Mouse (Mus musculus) forebrain, embryonic 14.5 days (tissue): ENCODE measurements at regions not wholly inside any gene's neighbourhood (a gene's known extent, or its start where the extent isn't known, plus 50 kb on each side); places are given as distances from the start of the nearest gene placed in this dataset.

Source experiments
- ATAC-seq: fragments of 200-750 bp; cut with Nextera tagmentation; 2 replicates; pipeline ENCODE4 v1.8.0; 2017; ENCODE audit warnings: mild to moderate bottlenecking, moderate library complexity
- DNase-seq: peaks from one replicate; pipeline ENCODE4 v3.0.0-alpha.2; 2015; ENCODE audit warnings: low spot score
- H3K27ac ChIP-seq: fragments of 300-500 bp; sonication (generic); 2 replicates; pipeline ENCODE4 v1.5.1; 2014; ENCODE audit warnings: low read depth, mild to moderate bottlenecking, control low read depth, low read length, moderate library complexity
- H3K27me3 ChIP-seq: fragments of 300-500 bp; sonication (generic); replicated peaks from 2 replicates; pipeline ENCODE4 v1.6.1; 2014; ENCODE audit warnings: low read length, control low read depth, mixed read lengths; ENCODE audit not compliant: control insufficient read depth, insufficient read depth
- H3K36me3 ChIP-seq: fragments of 300-500 bp; sonication (generic); 2 replicates; pipeline ENCODE4 v1.6.1; 2014; ENCODE audit warnings: low read length, control low read depth; ENCODE audit not compliant: control insufficient read depth, insufficient read depth
- H3K4me1 ChIP-seq: fragments of 300-500 bp; sonication (generic); 2 replicates; pipeline ENCODE4 v1.6.1; 2014; ENCODE audit warnings: antibody characterized with exemption, low read length, control low read depth; ENCODE audit not compliant: control insufficient read depth, insufficient read depth
- H3K4me2 ChIP-seq: fragments of 300-500 bp; sonication (generic); 2 replicates; pipeline ENCODE4 v1.6.1; 2014; ENCODE audit warnings: mild to moderate bottlenecking, control low read depth, low read length
- H3K4me3 ChIP-seq: fragments of 300-500 bp; sonication (generic); 2 replicates; pipeline ENCODE4 v1.5.1; 2014; ENCODE audit warnings: low read depth, low read length, control low read depth
- H3K9ac ChIP-seq: fragments of 300-500 bp; sonication (generic); 2 replicates; pipeline ENCODE4 v1.6.1; 2014; ENCODE audit warnings: mild to moderate bottlenecking, low read length, control low read depth, moderate library complexity
- H3K9me3 ChIP-seq: fragments of 300-500 bp; sonication (generic); replicated peaks from 2 replicates; pipeline ENCODE4 v1.6.1; 2016; ENCODE audit warnings: low read length, control low read depth, mixed read lengths; ENCODE audit not compliant: control insufficient read depth
- WGBS: fragments of 180-500 bp; shearing (Covaris S2); extraction: QIAGEN DNeasy Blood & Tissue Kit; methylation state at CpG from one replicate; pipeline ENCODE4 v1.1.7; 2014; 5-methylcytosine and 5-hydroxymethylcytosine counted together

DNA sequence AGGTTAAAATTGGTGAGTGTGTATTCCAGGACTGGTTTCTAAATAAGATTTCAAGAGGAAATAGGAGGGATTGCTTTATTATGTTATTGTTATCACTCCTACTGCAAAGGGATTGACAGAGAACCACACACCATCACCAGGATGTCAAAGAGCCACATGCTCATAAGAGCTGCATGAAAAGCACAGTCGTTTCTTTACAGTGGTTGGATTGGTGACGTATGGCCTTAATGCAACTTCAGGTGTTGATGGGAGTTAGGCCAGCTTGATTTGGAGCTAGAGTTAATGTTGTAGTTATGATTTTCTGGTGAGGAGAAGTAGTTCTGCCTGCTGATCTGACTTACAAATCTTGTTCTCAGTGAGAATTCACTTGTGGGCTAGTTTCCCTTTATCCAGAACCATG, 344.9 kb upstream of the Satb1 start:
- DNase-seq, result no peak
- Histone ChIP-seq H3K4me3 (no peak overlapping the region), H3K9ac (no peak overlapping the region), H3K36me3 (no peaks in the 10 kb centered on the region), H3K27ac (no peak overlapping the region), H3K27me3 (no peaks in the 10 kb centered on the region), H3K4me1 (no peaks in the 10 kb centered on the region), H3K4me2 (no peak overlapping the region), H3K9me3 (no peaks in the 10 kb centered on the region)
- 89% methylated on average over 2 of the region's 2 CpGs for WGBS
- no peak for ATAC-seq

DNA sequence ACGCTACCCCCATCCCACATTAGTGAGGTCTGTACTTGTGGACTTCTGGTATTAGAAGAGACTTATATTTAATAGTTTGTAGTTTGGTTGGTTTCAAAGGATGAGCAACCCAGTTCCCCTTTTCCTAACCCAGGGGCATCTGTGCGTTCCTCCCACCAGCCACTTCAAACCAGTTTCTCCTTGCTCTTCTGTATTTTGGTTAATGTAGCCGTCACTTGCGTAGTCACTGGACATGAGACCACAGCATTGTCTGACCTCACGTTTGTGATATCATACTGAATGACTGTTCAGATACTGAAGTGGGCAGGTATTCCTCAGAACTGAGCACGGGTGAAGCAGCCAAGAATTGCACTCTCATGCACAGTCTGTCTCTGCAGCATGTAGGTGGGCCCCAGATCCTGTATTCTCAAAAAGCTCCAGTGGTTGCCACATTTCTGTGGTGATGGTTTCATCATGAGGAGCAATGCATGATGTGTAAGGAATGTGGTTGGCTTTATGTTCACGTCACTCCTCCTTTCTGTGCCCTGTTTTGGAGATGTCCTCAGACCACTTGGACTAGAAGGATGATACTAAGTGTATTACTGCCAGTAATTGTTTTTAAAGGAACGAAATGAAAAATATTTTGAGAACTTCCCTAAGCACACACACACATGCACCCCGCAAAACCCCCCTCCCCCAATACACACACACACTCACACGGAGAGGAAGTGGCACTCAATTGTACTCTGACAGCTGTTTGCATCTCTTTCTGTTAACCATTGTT, 335.2 kb upstream of the Satb1 start:
- no peaks in the 10 kb centered on the region for H3K4me1 ChIP-seq
- H3K4me2 ChIP-seq, result no peak overlapping the region
- H3K27me3 ChIP-seq, result no peaks in the 10 kb centered on the region
- no peaks in the 10 kb centered on the region for H3K36me3 ChIP-seq
- no peak overlapping the region for H3K9ac ChIP-seq
- DNase-seq, result no peak
- no peaks in the 10 kb centered on the region for H3K9me3 ChIP-seq
- H3K27ac ChIP-seq, result no peak overlapping the region
- ATAC-seq, result no peak
- 87% methylated on average over 10 of the region's 10 CpGs for WGBS
- H3K4me3 ChIP-seq, result no peak overlapping the region

DNA sequence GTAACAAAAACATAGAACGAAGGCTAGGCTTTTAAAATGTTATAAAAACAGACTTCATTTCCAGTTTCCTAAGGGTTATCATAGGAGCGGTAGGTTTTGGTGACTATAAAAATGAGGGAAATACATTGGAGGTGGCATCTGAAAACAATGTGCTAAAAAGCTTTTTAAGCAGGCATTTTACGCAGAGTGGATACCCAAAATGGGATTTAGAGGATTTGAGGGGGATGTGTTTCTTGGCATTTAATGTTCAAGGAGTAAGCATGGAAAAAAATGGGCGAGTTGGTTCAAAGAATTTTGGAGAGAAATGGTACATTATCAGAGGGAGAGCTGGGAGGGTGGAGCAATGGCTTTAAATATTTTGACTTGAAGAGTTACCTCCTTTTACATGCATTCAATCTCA, 334.6 kb upstream of the Satb1 start:
- Histone ChIP-seq H3K4me2 (no peak overlapping the region), H3K36me3 (no peaks in the 10 kb centered on the region), H3K9ac (no peak overlapping the region), H3K27me3 (no peaks in the 10 kb centered on the region), H3K9me3 (no peaks in the 10 kb centered on the region), H3K27ac (no peak overlapping the region), H3K4me3 (no peak overlapping the region), H3K4me1 (no peaks in the 10 kb centered on the region)
- DNase-seq (no peak), ATAC-seq (no peak)
- WGBS, result 85% methylated on average over 4 of the region's 4 CpGs

DNA sequence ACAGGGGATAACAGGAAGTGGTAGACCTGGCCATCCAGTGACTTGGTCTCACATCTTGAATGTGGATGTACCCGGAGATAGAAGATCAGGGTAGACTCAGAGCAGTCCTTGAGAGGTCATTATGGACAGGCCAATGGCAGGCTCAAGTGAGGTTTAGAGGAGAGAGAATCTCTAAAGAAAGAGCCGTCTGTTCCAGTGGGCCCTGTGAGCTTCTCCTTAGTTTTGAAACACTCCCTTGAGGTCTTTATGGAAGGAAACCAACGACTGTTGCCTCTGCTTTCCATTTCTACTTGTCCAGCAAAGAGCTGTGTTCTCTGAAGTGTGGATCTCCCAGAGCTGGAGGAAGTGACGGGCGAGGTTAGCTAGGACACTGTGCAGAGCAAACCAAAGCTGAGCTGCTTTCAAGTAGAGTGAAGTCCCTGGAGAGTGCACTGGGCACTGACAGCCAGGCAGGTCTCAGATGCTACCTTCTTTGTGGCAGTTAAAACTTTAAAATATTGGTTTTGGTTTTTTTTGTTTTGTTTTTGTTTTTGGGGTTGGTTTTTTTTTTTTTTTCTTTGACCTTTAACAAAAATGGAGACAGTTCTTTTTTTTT, 332.9 kb upstream of the Satb1 start:
- ATAC-seq, result no peak
- H3K4me3 ChIP-seq, result no peak overlapping the region
- H3K27ac ChIP-seq, result no peak overlapping the region
- H3K9me3 ChIP-seq, result no peaks in the 10 kb centered on the region
- WGBS, result 91% methylated on average over 5 of the region's 5 CpGs
- H3K27me3 ChIP-seq, result no peaks in the 10 kb centered on the region
- H3K4me1 ChIP-seq, result no peaks in the 10 kb centered on the region
- H3K4me2 ChIP-seq, result no peak overlapping the region
- H3K36me3 ChIP-seq, result no peaks in the 10 kb centered on the region
- H3K9ac ChIP-seq, result no peak overlapping the region
- no peak for DNase-seq

DNA sequence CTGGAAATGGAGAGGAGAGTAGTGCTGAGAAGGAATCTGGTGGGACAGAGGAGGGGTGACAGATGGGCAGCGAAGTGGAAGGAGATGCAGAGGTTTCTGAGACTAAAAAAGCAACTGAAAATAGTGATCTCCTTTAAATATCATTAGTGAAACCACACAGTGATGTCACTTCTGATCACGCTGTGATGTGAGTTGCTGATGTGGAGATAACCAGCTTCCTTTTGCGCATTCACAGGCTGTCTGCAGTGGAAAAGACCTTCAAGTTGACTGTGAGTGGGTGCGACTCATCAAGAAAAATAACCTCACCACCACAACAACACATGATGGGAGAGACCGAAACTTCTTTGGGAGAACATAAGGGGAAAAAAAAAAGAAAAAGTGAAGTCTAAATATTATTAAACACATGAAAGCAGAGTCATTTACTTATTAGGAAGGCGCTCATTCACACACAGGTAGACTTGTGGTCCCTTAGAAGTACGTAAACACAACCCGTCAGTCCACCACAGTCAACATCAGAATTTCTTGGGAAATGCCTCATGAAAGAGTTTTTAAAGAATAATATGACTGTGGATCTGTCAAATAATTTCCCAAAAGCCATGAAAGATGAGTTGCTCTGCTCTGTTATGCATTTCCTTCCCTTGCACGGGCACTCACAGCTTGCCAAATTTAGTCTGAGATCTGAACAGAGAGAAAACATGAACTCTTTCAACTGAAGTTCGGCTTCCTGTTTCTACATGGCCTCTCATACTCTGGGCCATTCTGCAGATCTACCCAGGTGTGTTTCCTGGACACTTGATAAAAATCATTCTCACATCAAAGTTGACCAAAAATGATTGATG, 329.7 kb upstream of the Satb1 start:
- H3K36me3 ChIP-seq, result no peaks in the 10 kb centered on the region
- no peak for DNase-seq
- H3K27ac ChIP-seq, result no peak overlapping the region
- H3K9me3 ChIP-seq, result no peaks in the 10 kb centered on the region
- no peak overlapping the region for H3K4me3 ChIP-seq
- 90% methylated on average over 10 of the region's 10 CpGs for WGBS
- H3K4me2 ChIP-seq, result no peak overlapping the region
- H3K9ac ChIP-seq, result no peak overlapping the region
- ATAC-seq, result no peak
- H3K4me1 ChIP-seq, result no peaks in the 10 kb centered on the region
- no peaks in the 10 kb centered on the region for H3K27me3 ChIP-seq

DNA sequence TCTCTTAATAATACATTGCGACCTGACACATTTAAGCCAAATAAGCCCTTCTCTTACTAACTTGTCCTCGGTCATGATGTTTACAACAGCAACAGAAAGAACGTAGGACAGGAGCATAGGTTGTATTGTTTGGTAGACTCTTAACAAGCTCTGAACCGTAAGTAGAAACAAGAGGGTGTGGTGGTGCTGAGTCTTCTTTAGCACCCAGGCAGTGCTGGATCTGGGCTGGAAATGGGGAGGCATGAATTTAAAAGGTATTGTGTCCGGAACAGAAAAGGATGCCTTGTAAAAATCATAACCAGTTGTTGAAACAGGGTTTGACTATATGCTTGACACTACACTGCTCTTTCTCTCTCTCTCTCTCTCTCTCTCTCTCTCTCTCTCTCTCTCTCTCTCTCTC, 317.4 kb upstream of the Satb1 start:
- ATAC-seq (no peak), DNase-seq (no peak)
- Histone ChIP-seq H3K4me2 (no peak overlapping the region), H3K4me1 (no peaks in the 10 kb centered on the region), H3K4me3 (no peak overlapping the region), H3K36me3 (no peaks in the 10 kb centered on the region), H3K9me3 (no peaks in the 10 kb centered on the region), H3K27ac (no peak overlapping the region), H3K9ac (no peak overlapping the region), H3K27me3 (no peaks in the 10 kb centered on the region)
- WGBS, result 90% methylated on average over 5 of the region's 5 CpGs

DNA sequence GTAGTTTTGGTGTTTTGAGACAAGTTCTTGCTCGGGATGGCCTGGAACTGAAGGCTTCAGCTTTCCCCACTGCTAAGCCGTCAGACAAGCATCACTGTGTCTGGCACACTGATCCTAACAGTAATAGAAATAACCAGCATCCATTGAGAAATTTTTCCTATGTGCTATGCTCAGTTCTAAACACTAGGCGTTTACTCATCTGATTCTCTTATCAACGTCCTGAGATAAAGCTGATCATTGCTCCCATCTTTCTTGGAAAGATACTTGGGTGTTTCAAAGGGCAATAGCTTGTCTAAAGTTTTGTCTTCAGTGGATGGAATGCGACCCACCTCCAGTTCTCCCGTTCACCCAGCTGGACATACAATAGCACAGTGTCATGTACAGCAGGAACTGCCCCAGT, 316.7 kb upstream of the Satb1 start:
- no peaks in the 10 kb centered on the region for H3K9me3 ChIP-seq
- H3K4me1 ChIP-seq, result no peaks in the 10 kb centered on the region
- H3K4me2 ChIP-seq, result no peak overlapping the region
- ATAC-seq, result no peak
- no peak overlapping the region for H3K9ac ChIP-seq
- H3K36me3 ChIP-seq, result no peaks in the 10 kb centered on the region
- no peak overlapping the region for H3K27ac ChIP-seq
- no peaks in the 10 kb centered on the region for H3K27me3 ChIP-seq
- WGBS, result 89% methylated on average over 6 of the region's 6 CpGs
- H3K4me3 ChIP-seq, result no peak overlapping the region
- DNase-seq, result no peak

DNA sequence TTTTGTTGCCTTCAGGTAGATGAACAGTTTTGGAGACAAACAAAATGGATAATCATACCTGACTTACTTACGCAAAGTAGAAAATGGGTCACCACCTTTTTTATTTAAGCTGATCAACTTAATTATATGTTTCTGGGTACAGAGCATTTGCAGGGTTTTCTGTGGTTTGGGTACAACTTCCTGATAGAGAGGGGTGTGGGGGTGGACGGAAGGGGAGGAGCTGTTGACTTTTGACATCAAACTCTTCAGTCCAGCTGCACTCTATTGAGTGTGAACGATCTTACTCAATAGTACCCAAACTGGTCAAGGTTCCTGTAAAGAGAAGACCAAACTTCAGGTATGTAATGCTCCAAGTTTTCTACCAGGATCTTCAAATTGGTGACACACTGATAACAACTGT, 316.0 kb upstream of the Satb1 start:
- DNase-seq (no peak), ATAC-seq (no peak)
- Histone ChIP-seq H3K4me3 (no peak overlapping the region), H3K4me1 (no peaks in the 10 kb centered on the region), H3K9me3 (no peaks in the 10 kb centered on the region), H3K4me2 (no peak overlapping the region), H3K9ac (no peak overlapping the region), H3K27ac (no peak overlapping the region), H3K36me3 (no peaks in the 10 kb centered on the region), H3K27me3 (no peaks in the 10 kb centered on the region)
- 90% methylated on average over 3 of the region's 3 CpGs for WGBS

DNA sequence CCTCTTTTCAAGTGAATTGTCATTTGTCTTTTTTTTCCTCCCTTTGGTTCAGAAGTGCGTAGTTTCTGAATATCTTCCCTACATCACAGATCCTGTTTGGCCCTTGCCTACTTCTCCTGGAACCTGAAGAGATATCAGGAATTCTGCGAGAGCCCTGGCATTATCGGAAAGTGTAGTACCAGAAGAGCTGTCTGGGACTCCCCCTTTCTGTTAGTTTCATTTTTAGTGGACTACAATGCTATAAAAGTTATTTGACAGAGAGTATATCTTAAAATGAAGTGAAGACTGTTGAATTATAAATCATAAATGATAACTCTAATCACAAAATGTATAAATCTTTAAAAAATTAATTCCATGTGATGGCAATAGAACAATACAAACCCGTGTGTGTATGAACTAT, 270.8 kb upstream of the Satb1 start:
- Histone ChIP-seq H3K4me2 (no peak overlapping the region), H3K9ac (no peak overlapping the region), H3K27ac (no peak overlapping the region), H3K4me3 (no peak overlapping the region), H3K36me3 (no peaks in the 10 kb centered on the region), H3K9me3 (no peaks in the 10 kb centered on the region), H3K4me1 (no peaks in the 10 kb centered on the region), H3K27me3 (no peaks in the 10 kb centered on the region)
- DNase-seq (no peak), ATAC-seq (no peak)
- 95% methylated on average over 4 of the region's 4 CpGs for WGBS
